Mouse (Mus musculus) heart, adult 2 months (tissue): ENCODE measurements at regions not wholly inside any gene's neighbourhood (a gene's known extent, or its start where the extent isn't known, plus 50 kb on each side); places are given as distances from the start of the nearest gene placed in this dataset.

Experiments
- CTCF ChIP-seq: fragments of 200-600 bp; IDR thresholded peaks from 2 replicates; pipeline ENCODE4 v1.8.1; 2022; ENCODE audit warnings: antibody characterized with exemption, mild to moderate bottlenecking, moderate library complexity
- EP300 ChIP-seq: fragments of 200-500 bp; IDR thresholded peaks from 2 replicates; pipeline ENCODE4 v1.6.1; 2011; ENCODE audit warnings: low read depth, low read length, control low read depth; ENCODE audit not compliant: insufficient read depth
- POLR2A ChIP-seq: fragments of 200-500 bp; IDR thresholded peaks from 2 replicates; pipeline ENCODE4 v1.6.1; 2011; ENCODE audit warnings: mild to moderate bottlenecking, low read depth, low read length, control low read depth; ENCODE audit not compliant: insufficient read depth

DNA sequence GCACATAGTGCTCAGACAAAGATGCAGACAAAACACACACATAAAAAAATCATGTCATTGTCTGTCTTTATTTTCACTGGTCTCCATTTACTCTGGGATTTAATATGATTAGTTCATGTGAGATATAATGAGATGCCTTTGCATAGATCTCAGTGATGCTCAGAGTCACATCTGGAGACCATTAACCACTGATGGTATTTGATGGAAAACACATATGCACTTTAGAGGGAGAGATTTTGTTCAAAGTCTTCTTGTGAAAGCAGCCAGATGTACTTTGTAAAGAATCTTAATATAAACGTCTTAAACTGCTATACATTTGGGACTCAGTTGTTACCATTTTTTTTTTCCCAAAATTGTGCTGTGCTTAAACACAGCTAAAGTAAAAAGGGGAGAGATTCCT is 79.1 kb upstream of the Tmtc4 start:
- TF ChIP-seq CTCF = no peak
- no peak for TF ChIP-seq POLR2A
- TF ChIP-seq EP300 = no peak
